Mouse (Mus musculus): ENCODE data around the gene Sh3gl3. TPM values are rescaled to one million over a fixed set of nuclear protein-coding genes. Genes with fewer than 3 reads are reported as not detected.
A peak's percentile ranks its signal among the peaks of the same experiment; 100 is the strongest.

The Sh3gl3 gene
- total and polyA plus RNA-seq, 3 experiments: not detected

DNA sequence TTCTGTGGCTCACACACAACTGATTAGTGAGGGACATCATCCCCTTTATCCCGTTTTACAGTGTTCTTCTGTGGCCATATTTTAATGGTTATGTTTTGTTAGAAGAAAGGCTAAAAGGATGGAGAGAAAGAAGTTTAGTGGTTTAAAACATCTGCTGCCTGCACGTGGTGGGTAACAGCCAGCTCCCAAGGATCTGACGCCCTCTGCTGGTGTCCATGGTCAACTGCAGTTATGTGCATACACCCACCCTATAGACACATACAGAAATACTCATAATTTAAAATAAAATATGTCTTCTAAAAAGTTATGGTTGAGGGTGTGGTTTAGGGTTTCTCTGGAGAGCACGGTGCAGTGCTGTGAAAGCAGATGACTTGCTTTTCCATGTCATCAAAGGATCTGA lies 164.9 kb downstream of the Sh3gl3 start:
- in situ Hi-C loops (cut with MboI; ENCODE audit: low pct_ligation_motif_present, low pct_unique_long_range_greater_than_20kb, low sequenced_read_pairs) (no loop called here), dilution Hi-C loops (cut with MboI; ENCODE audit: extremely low pct_ligation_motif_present, extremely low pct_unique_long_range_greater_than_20kb, low sequenced_read_pairs) (no loop called here)
- Histone ChIP-seq H3K79me2 (replicated peaks; ENCODE audit: control insufficient read depth, extremely low read depth, insufficient read depth, poor library complexity, severe bottlenecking) (no peaks in the 10 kb centered on the region), H3K9ac (ENCODE audit: insufficient read depth, low read depth) (no peak overlapping the region), H3K27ac (ENCODE audit: insufficient read depth, low read depth) (no peak overlapping the region), H3K27me3 (replicated peaks) (no peaks in the 10 kb centered on the region), H3K4me3 (replicated peaks in 1 of 3; ENCODE audit: low read depth in 2 of 3, low read length in 2 of 3, poor library complexity in 1 of 3) (no peak overlapping the region), H3K4me2 (ENCODE audit: insufficient read depth, low read depth, poor library complexity, severe bottlenecking) (no peak overlapping the region), H3K9me3 (replicated peaks; ENCODE audit: low read length) (peaks cover 4% of the 10 kb centered on the region), H3K36me3 (replicated peaks in 1 of 2; ENCODE audit: control insufficient read depth in 1 of 2, insufficient read depth in 1 of 2, low read length in 1 of 2) (no peaks in the 10 kb centered on the region), H3K4me1 (ENCODE audit: control insufficient read depth in 1 of 2, insufficient read depth in 2 of 2) (peaks cover 0 to 6% of the 10 kb centered on the region in 2 experiments; a peak in 2 of 4 replicates)
- TF ChIP-seq CTCF (conservative IDR thresholded peaks at IDR 0.05 in 1 of 2, IDR thresholded peaks at IDR 0.05 in 1 of 2; ENCODE audit: low read depth in 2 of 2, low read length in 2 of 2): 0 out of 4 replicates have a peak, but pooled peaks of 1 of the 2 experiments have one; percentile 18
- no peak for TF ChIP-seq TCF12 (IDR thresholded peaks at IDR 0.05; ENCODE audit: low read depth, low read length)
- no peak for DNase-seq (ENCODE audit: extremely low read depth)

DNA sequence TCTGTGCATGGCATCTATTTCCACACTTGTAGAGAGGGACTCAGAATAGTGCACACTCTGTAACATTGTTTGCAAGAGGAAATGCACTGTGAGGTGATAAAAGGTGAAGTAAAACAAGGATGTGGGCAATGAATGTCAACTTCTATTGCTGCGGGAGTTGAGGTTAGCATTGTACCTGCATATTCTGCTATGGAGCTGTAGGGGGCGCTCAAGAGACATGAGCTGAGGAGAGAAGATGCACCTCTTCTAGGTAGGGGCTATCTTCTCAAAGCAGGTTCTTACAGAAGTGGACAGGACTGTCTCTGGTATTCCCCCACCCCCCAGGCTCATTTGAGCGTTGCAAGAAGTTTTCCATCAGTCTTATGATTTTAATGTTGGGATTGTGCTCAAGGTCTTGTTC lies 165.6 kb downstream of the Sh3gl3 start:
- TF ChIP-seq RAD21 (IDR thresholded peaks at IDR 0.05; ENCODE audit: low read depth, low read length) (peak; percentile 61), CTCF (conservative IDR thresholded peaks at IDR 0.05 in 1 of 2, IDR thresholded peaks at IDR 0.05 in 1 of 2; ENCODE audit: low read depth in 2 of 2, low read length in 2 of 2) (peak; percentile 68 to 86), PAX5 (IDR thresholded peaks at IDR 0.05; ENCODE audit: low read length) (no peak), NELFE (IDR thresholded peaks at IDR 0.05; ENCODE audit: low read depth, low read length) (no peak), SMC3 (IDR thresholded peaks at IDR 0.05; ENCODE audit: low read depth, low read length) (peak; percentile 30; the same call in 1 of the 2 replicates)
- Histone ChIP-seq H3K9ac (ENCODE audit: insufficient read depth, low read depth) (no peak overlapping the region), H3K27ac (ENCODE audit: insufficient read depth, low read depth) (no peak overlapping the region), H3K4me3 (replicated peaks in 1 of 3; ENCODE audit: low read depth in 2 of 3, low read length in 2 of 3, poor library complexity in 1 of 3) (no peak overlapping the region), H3K9me3 (replicated peaks; ENCODE audit: low read length) (peaks cover 4% of the 10 kb centered on the region), H3K4me1 (ENCODE audit: control insufficient read depth in 1 of 2, insufficient read depth in 2 of 2) (peaks cover 0 to 6% of the 10 kb centered on the region in 2 experiments; a peak in 2 of 4 replicates), H3K4me2 (ENCODE audit: insufficient read depth, low read depth, poor library complexity, severe bottlenecking) (no peak overlapping the region), H3K27me3 (replicated peaks) (no peaks in the 10 kb centered on the region), H3K36me3 (replicated peaks in 1 of 2; ENCODE audit: control insufficient read depth in 1 of 2, insufficient read depth in 1 of 2, low read length in 1 of 2) (no peaks in the 10 kb centered on the region), H3K79me2 (replicated peaks; ENCODE audit: control insufficient read depth, extremely low read depth, insufficient read depth, poor library complexity, severe bottlenecking) (no peaks in the 10 kb centered on the region)
- dilution Hi-C loops (cut with MboI; ENCODE audit: extremely low pct_ligation_motif_present, extremely low pct_unique_long_range_greater_than_20kb, low sequenced_read_pairs): no loop called here
- peak; percentile 45 for DNase-seq (ENCODE audit: extremely low read depth)
- in situ Hi-C loops (cut with MboI; ENCODE audit: low pct_ligation_motif_present, low pct_unique_long_range_greater_than_20kb, low sequenced_read_pairs): no loop called here

DNA sequence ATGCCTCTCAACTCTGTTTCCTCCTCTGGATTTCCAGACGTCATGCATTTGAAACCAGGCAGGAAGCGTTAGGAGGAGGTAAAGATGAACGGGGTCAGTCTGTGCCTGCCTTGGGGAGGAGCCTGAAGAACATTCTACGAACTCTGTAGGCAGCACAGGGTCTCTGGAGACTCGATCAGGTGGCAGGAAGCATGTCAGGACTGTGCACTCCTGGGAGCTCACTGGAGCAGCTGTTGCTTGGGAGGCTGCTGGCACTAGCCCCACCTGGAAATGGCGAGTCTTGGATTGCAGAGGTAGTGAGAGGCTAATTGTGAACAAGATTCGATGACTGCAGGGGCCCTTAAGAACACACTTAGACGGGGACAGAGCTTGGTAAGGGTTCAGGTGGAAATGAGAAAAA lies 167.8 kb downstream of the Sh3gl3 start:
- TF ChIP-seq MAFK (IDR thresholded peaks at IDR 0.05; ENCODE audit: insufficient replicate concordance, low read length) (no peak), CTCF (conservative IDR thresholded peaks at IDR 0.05 in 1 of 2, IDR thresholded peaks at IDR 0.05 in 1 of 2; ENCODE audit: low read depth in 2 of 2, low read length in 2 of 2) (no peak), CHD1 (IDR thresholded peaks at IDR 0.05; ENCODE audit: low read depth, low read length) (no peak), NELFE (IDR thresholded peaks at IDR 0.05; ENCODE audit: low read depth, low read length) (no peak), ZKSCAN1 (IDR thresholded peaks at IDR 0.05; ENCODE audit: borderline replicate concordance, low read depth, low read length) (no peak)
- Histone ChIP-seq H3K9ac (ENCODE audit: insufficient read depth, low read depth) (no peak overlapping the region), H3K27ac (ENCODE audit: insufficient read depth, low read depth) (no peak overlapping the region), H3K79me2 (replicated peaks; ENCODE audit: control insufficient read depth, extremely low read depth, insufficient read depth, poor library complexity, severe bottlenecking) (no peaks in the 10 kb centered on the region), H3K4me1 (ENCODE audit: control insufficient read depth in 1 of 2, insufficient read depth in 2 of 2) (peaks cover 0 to 6% of the 10 kb centered on the region in 2 experiments; a peak in 2 of 4 replicates), H3K4me3 (replicated peaks in 1 of 3; ENCODE audit: low read depth in 2 of 3, low read length in 2 of 3, poor library complexity in 1 of 3) (no peak overlapping the region), H3K36me3 (replicated peaks in 1 of 2; ENCODE audit: control insufficient read depth in 1 of 2, insufficient read depth in 1 of 2, low read length in 1 of 2) (no peaks in the 10 kb centered on the region), H3K27me3 (replicated peaks) (peaks cover 5% of the 10 kb centered on the region), H3K4me2 (ENCODE audit: insufficient read depth, low read depth, poor library complexity, severe bottlenecking) (no peak overlapping the region), H3K9me3 (replicated peaks; ENCODE audit: low read length) (no peaks in the 10 kb centered on the region)
- no peak for DNase-seq (ENCODE audit: extremely low read depth)
- dilution Hi-C loops (cut with MboI; ENCODE audit: extremely low pct_ligation_motif_present, extremely low pct_unique_long_range_greater_than_20kb, low sequenced_read_pairs): no loop called here
- in situ Hi-C loops (cut with MboI; ENCODE audit: low pct_ligation_motif_present, low pct_unique_long_range_greater_than_20kb, low sequenced_read_pairs): no loop called here

All from CH12.LX (cell line).